Mouse (Mus musculus): ENCODE measurements around the gene Ifitm1. TPM values are rescaled to one million over a fixed set of nuclear protein-coding genes. Genes with fewer than 3 reads are reported as not detected.
"Not testable (repeated sequence)": the region's sequence is repeated elsewhere in the genome, so short reads cannot be mapped to it uniquely, and the experiment has no call there.

Ifitm1 gene
- polyA plus RNA-seq, 1 experiment from 2014 or later: 7.6 TPM

- 5% methylated on average over 20 of the region's 20 CpGs for WGBS (ENCODE audit: insufficient replicate concordance)
- peaks cover 6% of the 10 kb centered on the region; the same call in 1 of the 2 replicates for H3K4me1 ChIP-seq (ENCODE audit: control insufficient read depth, insufficient read depth, low read length)
- H3K4me3 ChIP-seq (ENCODE audit: low read depth, low read length): no peak overlapping the region
- H3K27me3 ChIP-seq (ENCODE audit: control insufficient read depth, insufficient read depth, low read length): 0 out of 2 replicates have a peak, but pooled peaks cover 9% of the 10 kb centered on the region
- H3K9ac ChIP-seq (ENCODE audit: low read depth, low read length): no peak overlapping the region
- no peak overlapping the region for H3K27ac ChIP-seq (ENCODE audit: low read depth, low read length)
- H3K9me3 ChIP-seq (replicated peaks; ENCODE audit: control insufficient read depth, low read length): no peaks in the 10 kb centered on the region
- peak; percentile 59 for ATAC-seq (replicated peaks; ENCODE audit: insufficient number of reproducible peaks, low FRiP score, low TSS enrichment)
- peak overlapping the region; percentile 57 for H3K4me2 ChIP-seq
- no peaks in the 10 kb centered on the region for H3K36me3 ChIP-seq (ENCODE audit: control insufficient read depth, insufficient read depth, low read length)
Measured at GRCm38 (mm10) chr7:141008938-141009660, 42.1 kb downstream of the Ifitm1 start.

- H3K36me3 ChIP-seq (ENCODE audit: control insufficient read depth, insufficient read depth, low read length): no peaks in the 10 kb centered on the region
- no peak overlapping the region for H3K4me3 ChIP-seq (ENCODE audit: low read depth, low read length)
- WGBS (ENCODE audit: insufficient replicate concordance): 77% methylated on average over 9 of the region's 9 CpGs
- 0 out of 2 replicates have a peak, but pooled peaks cover 10% of the 10 kb centered on the region for H3K27me3 ChIP-seq (ENCODE audit: control insufficient read depth, insufficient read depth, low read length)
- no peak overlapping the region for H3K27ac ChIP-seq (ENCODE audit: low read depth, low read length)
- no peak overlapping the region for H3K9ac ChIP-seq (ENCODE audit: low read depth, low read length)
- H3K9me3 ChIP-seq (replicated peaks; ENCODE audit: control insufficient read depth, low read length): no peaks in the 10 kb centered on the region
- peaks cover 6% of the 10 kb centered on the region; the same call in 1 of the 2 replicates for H3K4me1 ChIP-seq (ENCODE audit: control insufficient read depth, insufficient read depth, low read length)
- H3K4me2 ChIP-seq: peak overlapping the region; percentile 58
- ATAC-seq (replicated peaks; ENCODE audit: insufficient number of reproducible peaks, low FRiP score, low TSS enrichment): no peak
Measured at GRCm38 (mm10) chr7:141009665-141010064, 42.6 kb downstream of the Ifitm1 start.

- ATAC-seq (replicated peaks; ENCODE audit: insufficient number of reproducible peaks, low FRiP score, low TSS enrichment): no peak
- no peaks in the 10 kb centered on the region for H3K9me3 ChIP-seq (replicated peaks; ENCODE audit: control insufficient read depth, low read length)
- WGBS (ENCODE audit: insufficient replicate concordance): 17% methylated on average over 10 of the region's 10 CpGs
Measured at GRCm38 (mm10) chr7:141010593-141010992, 43.6 kb downstream of the Ifitm1 start, which contains the start of gene Ifitm3. Gene Ifitm3, minus strand, starts transcription at chr7:141010770.

GRCm38 (mm10) chr7:141011238-141011770 lies 44.3 kb downstream of the Ifitm1 start:
- Histone ChIP-seq H3K4me2 (no peak overlapping the region), H3K27ac (ENCODE audit: low read depth, low read length) (no peak overlapping the region), H3K9me3 (replicated peaks; ENCODE audit: control insufficient read depth, low read length) (no peaks in the 10 kb centered on the region), H3K27me3 (ENCODE audit: control insufficient read depth, insufficient read depth, low read length) (0 out of 2 replicates have a peak, but pooled peaks cover 10% of the 10 kb centered on the region), H3K4me3 (ENCODE audit: low read depth, low read length) (no peak overlapping the region), H3K9ac (ENCODE audit: low read depth, low read length) (no peak overlapping the region), H3K4me1 (ENCODE audit: control insufficient read depth, insufficient read depth, low read length) (peaks cover 6% of the 10 kb centered on the region; the same call in 1 of the 2 replicates), H3K36me3 (ENCODE audit: control insufficient read depth, insufficient read depth, low read length) (no peaks in the 10 kb centered on the region)
- no peak for ATAC-seq (replicated peaks; ENCODE audit: insufficient number of reproducible peaks, low FRiP score, low TSS enrichment)
- WGBS (ENCODE audit: insufficient replicate concordance): 84% methylated on average over 7 of the region's 7 CpGs

More at GRCm38 (mm10) chr7:141010593-141010992, 43.6 kb downstream of the Ifitm1 start, which contains the start of gene Ifitm3:
- Histone ChIP-seq H3K27me3 (ENCODE audit: control insufficient read depth, insufficient read depth, low read length) (0 out of 2 replicates have a peak, but pooled peaks cover 10% of the 10 kb centered on the region), H3K4me3 (ENCODE audit: low read depth, low read length) (peak within 1 kb of the TSS; percentile 38), H3K4me2 (peak within 1 kb of the TSS; percentile 58), H3K4me1 (ENCODE audit: control insufficient read depth, insufficient read depth, low read length) (peaks cover 6% of the 10 kb centered on the region; the same call in 1 of the 2 replicates), H3K9ac (ENCODE audit: low read depth, low read length) (peak within 1 kb of the TSS; percentile 58; the same call in 1 of the 2 replicates), H3K27ac (ENCODE audit: low read depth, low read length) (peak within 1 kb of the TSS; percentile 35; the same call in 1 of the 2 replicates), H3K36me3 (ENCODE audit: control insufficient read depth, insufficient read depth, low read length) (no peaks in the 10 kb centered on the region)

GRCm38 (mm10) chr7:141016707-141017697 lies 50.0 kb downstream of the Ifitm1 start:
- H3K36me3 ChIP-seq (ENCODE audit: control insufficient read depth, insufficient read depth, low read length): no peaks in the 10 kb centered on the region
- no peak overlapping the region for H3K4me3 ChIP-seq (ENCODE audit: low read depth, low read length)
- H3K4me2 ChIP-seq: no peak overlapping the region
- no peaks in the 10 kb centered on the region for H3K4me1 ChIP-seq (ENCODE audit: control insufficient read depth, insufficient read depth, low read length)
- WGBS (ENCODE audit: insufficient replicate concordance): 74% methylated on average over 10 of the region's 10 CpGs
- no peak overlapping the region for H3K9ac ChIP-seq (ENCODE audit: low read depth, low read length)
- ATAC-seq (replicated peaks; ENCODE audit: insufficient number of reproducible peaks, low FRiP score, low TSS enrichment): no peak
- H3K27ac ChIP-seq (ENCODE audit: low read depth, low read length): no peak overlapping the region
- no peaks in the 10 kb centered on the region for H3K9me3 ChIP-seq (replicated peaks; ENCODE audit: control insufficient read depth, low read length)
- 0 out of 2 replicates have a peak, but pooled peaks cover 3% of the 10 kb centered on the region for H3K27me3 ChIP-seq (ENCODE audit: control insufficient read depth, insufficient read depth, low read length)

GRCm38 (mm10) chr7:141017824-141018223 lies 50.8 kb downstream of the Ifitm1 start, which contains the start of gene Ifitm6:
Gene Ifitm6, minus strand, starts transcription at chr7:141017924.
- H3K4me3 ChIP-seq (ENCODE audit: low read depth, low read length); H3K36me3 ChIP-seq (ENCODE audit: control insufficient read depth, insufficient read depth, low read length); H3K9me3 ChIP-seq (replicated peaks; ENCODE audit: control insufficient read depth, low read length); ATAC-seq (replicated peaks; ENCODE audit: insufficient number of reproducible peaks, low FRiP score, low TSS enrichment); H3K9ac ChIP-seq (ENCODE audit: low read depth, low read length); H3K4me2 ChIP-seq; H3K4me1 ChIP-seq (ENCODE audit: control insufficient read depth, insufficient read depth, low read length); H3K27me3 ChIP-seq (ENCODE audit: control insufficient read depth, insufficient read depth, low read length); H3K27ac ChIP-seq (ENCODE audit: low read depth, low read length): not testable (repeated sequence)
- WGBS (ENCODE audit: insufficient replicate concordance): 70% methylated on average over 1 of the region's 1 CpGs

GRCm38 (mm10) chr7:141019028-141019427 lies 52.0 kb downstream of the Ifitm1 start:
- H3K36me3 ChIP-seq (ENCODE audit: control insufficient read depth, insufficient read depth, low read length): no peaks in the 10 kb centered on the region
- H3K9ac ChIP-seq (ENCODE audit: low read depth, low read length): no peak overlapping the region
- WGBS (ENCODE audit: insufficient replicate concordance): 80% methylated on average over 5 of the region's 5 CpGs
- H3K4me3 ChIP-seq (ENCODE audit: low read depth, low read length): no peak overlapping the region
- no peak overlapping the region for H3K4me2 ChIP-seq
- H3K27ac ChIP-seq (ENCODE audit: low read depth, low read length): no peak overlapping the region
- 0 out of 2 replicates have a peak, but pooled peaks cover 2% of the 10 kb centered on the region for H3K27me3 ChIP-seq (ENCODE audit: control insufficient read depth, insufficient read depth, low read length)
- H3K9me3 ChIP-seq (replicated peaks; ENCODE audit: control insufficient read depth, low read length): no peaks in the 10 kb centered on the region
- H3K4me1 ChIP-seq (ENCODE audit: control insufficient read depth, insufficient read depth, low read length): no peaks in the 10 kb centered on the region
- no peak for ATAC-seq (replicated peaks; ENCODE audit: insufficient number of reproducible peaks, low FRiP score, low TSS enrichment)

Measured in heart, embryonic 11.5 days (tissue).